Mouse (Mus musculus) heart, adult 2 months (tissue): ENCODE measurements around the gene Syngr4. TPM values are rescaled to one million over a fixed set of nuclear protein-coding genes. Genes with fewer than 3 reads are reported as not detected.
"Not testable (repeated sequence)": the region's sequence is repeated elsewhere in the genome, so short reads cannot be mapped to it uniquely, and the experiment has no call there.

Experiments used
- DNase-seq, 2 experiments: peaks; one replicate each; pipeline ENCODE4 v3.0.0; 2021
- H3K27ac ChIP-seq: fragments of 200-600 bp; 2 replicates; pipeline ENCODE4 v1.8.1; 2022
- H3K27me3 ChIP-seq: fragments of 200-500 bp; 2 replicates; pipeline ENCODE4 v1.6.1; 2012; ENCODE audit warnings: mild to moderate bottlenecking, low read length, inconsistent platforms, mixed read lengths; ENCODE audit not compliant: control insufficient read depth, insufficient read depth
- H3K36me3 ChIP-seq: fragments of 200-500 bp; 2 replicates; pipeline ENCODE4 v1.6.1; 2012; ENCODE audit warnings: low read length, inconsistent platforms; ENCODE audit not compliant: control insufficient read depth, insufficient read depth
- H3K4me1 ChIP-seq: fragments of 200-500 bp; 2 replicates; pipeline ENCODE4 v1.6.1; 2011; ENCODE audit warnings: low read length; ENCODE audit not compliant: control insufficient read depth, insufficient read depth
- H3K4me3 ChIP-seq: fragments of 200-600 bp; 2 replicates; pipeline ENCODE4 v1.8.1; 2022
- H3K79me2 ChIP-seq: fragments of 200-500 bp; replicated peaks from 2 replicates; pipeline ENCODE4 v1.6.1; 2012; ENCODE audit warnings: mild to moderate bottlenecking, inconsistent platforms, low read length, moderate library complexity, mixed read lengths; ENCODE audit not compliant: control insufficient read depth, insufficient read depth
- H3K9ac ChIP-seq: fragments of 200-500 bp; 2 replicates; pipeline ENCODE4 v1.6.1; 2012; ENCODE audit warnings: low read depth, mild to moderate bottlenecking, control low read depth, inconsistent platforms, low read length, mixed read lengths
- CTCF ChIP-seq: fragments of 200-600 bp; IDR thresholded peaks from 2 replicates; pipeline ENCODE4 v1.8.1; 2022; ENCODE audit warnings: antibody characterized with exemption, mild to moderate bottlenecking, moderate library complexity
- EP300 ChIP-seq: fragments of 200-500 bp; IDR thresholded peaks from 2 replicates; pipeline ENCODE4 v1.6.1; 2011; ENCODE audit warnings: low read depth, low read length, control low read depth; ENCODE audit not compliant: insufficient read depth
- POLR2A ChIP-seq: fragments of 200-500 bp; IDR thresholded peaks from 2 replicates; pipeline ENCODE4 v1.6.1; 2011; ENCODE audit warnings: mild to moderate bottlenecking, low read depth, low read length, control low read depth; ENCODE audit not compliant: insufficient read depth
- WGBS: fragments of 180-500 bp; shearing (Covaris S2); methylation state at CpG from one replicate; pipeline ENCODE4 v1.1.7; 2018; 5-methylcytosine and 5-hydroxymethylcytosine counted together
- intact Hi-C: fragments of 180-260 bp; cut with DNase I; formaldehyde crosslinking; loops from one replicate; pipeline ENCODE4 v1.15.1; 2025
- long read RNA-seq: library from polyadenylated mRNA; stranded (forward); transcript quantifications from one replicate; pipeline ENCODE4 v2.0.0, GENCODE M21; 2021
- polyA plus RNA-seq: library from polyadenylated mRNA; depleted of rRNA; stranded (reverse); fragments of >200 nt; gene quantifications from 2 replicates; pipeline ENCODE4 v1.2.3, GENCODE M21; 2012; rRNA removed
- total RNA-seq, 2 experiments: library from RNA; stranded (reverse); gene quantifications; 2 replicates each; pipeline ENCODE4 v1.2.3; 2021

Gene Syngr4
- total RNA-seq, result not detected
- 0.38 and 0.53 TPM in 2 replicates for polyA plus RNA-seq
- long read RNA-seq, result 0 reads

DNA sequence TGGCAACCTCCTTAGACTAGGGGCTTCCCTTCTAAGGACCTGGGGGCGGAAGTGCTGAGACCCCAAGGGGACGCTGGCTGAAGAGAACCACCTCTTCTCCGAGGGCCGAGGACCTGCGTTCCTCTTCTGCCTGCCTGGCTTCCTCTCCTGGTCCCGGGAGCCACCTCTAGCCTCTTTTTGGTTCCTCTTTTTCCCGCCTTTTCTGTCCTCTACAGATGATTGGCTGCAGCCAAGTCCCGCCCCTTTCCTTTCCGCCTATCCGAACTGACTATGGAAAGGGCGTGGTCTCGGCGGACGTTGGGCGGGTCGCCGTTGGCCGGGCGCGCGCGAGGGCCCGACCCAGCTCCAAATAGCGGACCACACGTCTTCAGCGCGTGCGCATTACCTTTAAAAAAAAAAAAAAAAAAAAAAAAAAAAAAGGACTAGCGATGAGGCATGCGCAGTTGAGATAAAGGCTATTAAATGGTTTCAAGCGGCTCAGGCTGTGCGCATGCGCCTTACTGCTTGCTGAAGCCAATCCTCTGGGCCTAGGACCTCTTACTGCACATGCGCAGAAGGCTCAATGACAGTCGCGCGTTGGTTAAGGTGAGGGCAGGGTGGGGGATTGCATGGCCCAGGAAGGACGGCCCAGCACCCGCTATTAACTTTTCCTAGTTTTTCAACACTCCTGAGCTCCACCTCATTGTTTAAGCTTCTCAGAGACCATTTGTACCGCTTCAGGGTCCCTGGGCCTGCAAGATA, at the start of gene Syngr4, which contains the start of gene Tmem143:
Gene Syngr4, minus strand, starts transcription at position 198 of the 741 bp plus-strand sequence.
Gene Tmem143, plus strand, starts transcription at position 425 of the 741 bp plus-strand sequence.
- intact Hi-C loops, result loop anchor here (1.0 kb wide), 2 partner anchors 23 to 27 kb away; no protein-coding TSS in a partner anchor
- peak; percentile 95 to 98 for DNase-seq
- WGBS, result 1% methylated on average over 40 of the region's 40 CpGs

DNA sequence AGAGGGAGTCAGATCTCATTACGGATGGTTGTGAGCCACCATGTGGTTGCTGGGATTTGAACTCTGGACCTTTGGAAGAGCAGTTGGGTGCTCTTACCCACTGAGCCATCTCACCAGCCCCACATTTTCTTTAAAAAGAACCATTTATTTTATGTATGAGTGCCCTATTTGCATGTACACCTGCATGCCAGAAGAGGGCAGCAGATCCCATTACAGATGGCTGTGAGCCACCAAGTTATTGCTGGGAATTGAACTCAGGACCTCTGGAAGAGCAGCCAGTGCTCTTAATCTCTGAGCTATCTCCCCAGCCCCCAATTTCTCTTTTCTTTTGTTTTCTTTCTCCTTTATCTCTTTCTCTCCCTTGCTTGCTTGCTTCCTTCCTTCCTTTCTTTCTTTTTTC, 46.8 kb upstream of the Syngr4 start:
- H3K27ac ChIP-seq, H3K79me2 ChIP-seq, H3K4me1 ChIP-seq, H3K27me3 ChIP-seq, H3K4me3 ChIP-seq, H3K9ac ChIP-seq, H3K36me3 ChIP-seq, DNase-seq: not testable (repeated sequence)
- peak; percentile 66 for TF ChIP-seq CTCF
- intact Hi-C loops, result loop anchor here (1.0 kb wide), 1 partner anchor 66 kb away; no protein-coding TSS in a partner anchor
- 56% methylated on average over 1 of the region's 1 CpGs for WGBS

More for the DNA sequence above, at the start of gene Syngr4, which contains the start of gene Tmem143:
- Histone ChIP-seq H3K79me2 (no peaks in the 10 kb centered on the region), H3K9ac (peak within 1 kb of the TSS; percentile 73), H3K27ac (peak within 1 kb of the TSS; percentile 93), H3K4me3 (peak within 1 kb of the TSS; percentile 76), H3K36me3 (no peaks in the 10 kb centered on the region), H3K27me3 (no peaks in the 10 kb centered on the region), H3K4me1 (peaks cover 1% of the 10 kb centered on the region; the same call in 1 of the 2 replicates)
- TF ChIP-seq EP300 (peak; percentile 64), POLR2A (peak; percentile 98), CTCF (no peak)

DNA sequence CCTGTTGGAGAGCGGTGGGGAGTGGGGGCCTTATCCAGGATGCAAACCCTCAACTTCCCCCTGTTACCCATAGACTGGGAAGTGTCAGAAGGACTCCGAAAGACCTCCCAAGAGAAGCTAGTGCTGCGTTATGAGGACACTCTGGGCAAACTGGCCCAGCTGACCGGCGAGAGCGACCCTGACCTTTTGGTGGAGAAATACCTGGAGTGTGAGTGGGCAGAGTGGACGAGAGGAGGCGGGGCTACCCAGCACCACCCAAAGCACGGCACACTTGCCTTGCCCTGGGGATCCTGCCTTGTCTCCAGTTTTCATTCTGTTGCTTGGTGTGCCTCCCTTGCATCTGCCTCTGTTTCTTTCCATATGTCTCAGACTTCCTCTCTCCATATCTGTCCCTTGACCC, 45.5 kb upstream of the Syngr4 start:
- intact Hi-C loops, result no loop called here
- TF ChIP-seq POLR2A, result no peak
- no peak for TF ChIP-seq EP300
- no peak for TF ChIP-seq CTCF
- no peaks in the 10 kb centered on the region for H3K27me3 ChIP-seq
- no peak overlapping the region for H3K9ac ChIP-seq
- H3K4me3 ChIP-seq, result no peak overlapping the region
- WGBS, result 81% methylated on average over 9 of the region's 9 CpGs
- H3K4me1 ChIP-seq, result no peaks in the 10 kb centered on the region
- no peak for DNase-seq
- no peak overlapping the region for H3K27ac ChIP-seq
- no peaks in the 10 kb centered on the region for H3K36me3 ChIP-seq
- H3K79me2 ChIP-seq, result no peaks in the 10 kb centered on the region

DNA sequence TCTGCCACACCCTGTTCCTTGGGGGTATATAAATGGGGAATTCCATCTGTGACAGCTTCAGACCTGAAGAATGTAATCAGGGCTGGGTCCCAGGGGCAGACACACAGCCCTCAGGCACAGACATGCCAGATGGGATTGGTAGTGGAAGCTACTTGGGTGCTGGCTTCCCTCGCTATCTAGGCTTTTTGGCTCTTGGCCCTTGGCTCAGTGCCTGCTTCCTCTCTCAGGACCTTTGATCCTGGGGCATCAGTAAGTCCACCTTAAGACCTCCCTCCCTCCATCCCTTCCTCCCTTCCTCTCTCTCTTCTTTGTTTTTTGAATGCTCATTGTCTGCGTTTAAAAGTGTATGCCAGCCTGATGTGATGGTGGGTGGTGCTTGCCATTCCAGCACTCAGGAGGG, 43.3 kb upstream of the Syngr4 start:
- WGBS, result 24% methylated on average over 2 of the region's 2 CpGs
- no peak overlapping the region for H3K4me3 ChIP-seq
- no peaks in the 10 kb centered on the region for H3K79me2 ChIP-seq
- H3K27ac ChIP-seq, result no peak overlapping the region
- H3K36me3 ChIP-seq, result no peaks in the 10 kb centered on the region
- H3K9ac ChIP-seq, result no peak overlapping the region
- TF ChIP-seq EP300 (no peak), POLR2A (no peak), CTCF (no peak)
- no peak for DNase-seq
- intact Hi-C loops, result loop anchor here (5.0 kb wide), 1 partner anchor 138 kb away; no protein-coding TSS in a partner anchor
- H3K4me1 ChIP-seq, result no peaks in the 10 kb centered on the region
- no peaks in the 10 kb centered on the region for H3K27me3 ChIP-seq

DNA sequence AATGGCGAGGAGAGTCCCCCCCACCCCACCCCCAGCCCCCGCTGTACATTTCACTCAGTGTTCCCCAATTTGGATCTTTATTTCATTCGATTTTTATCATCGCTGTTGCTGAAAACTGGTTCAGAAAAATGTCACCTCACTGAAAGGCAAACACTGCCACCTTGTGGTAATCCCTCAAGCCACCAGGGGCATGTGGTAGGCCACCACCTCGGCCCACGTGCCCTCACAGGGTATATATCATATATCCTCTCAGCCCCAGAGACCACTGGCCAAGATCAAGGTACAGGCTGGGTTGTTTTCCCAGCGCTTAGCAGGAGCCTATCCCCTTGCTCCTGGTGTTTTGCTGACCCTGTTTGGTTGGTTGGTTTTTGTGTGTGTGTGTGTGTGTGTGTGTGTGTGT, 38.6 kb upstream of the Syngr4 start:
- no peak overlapping the region for H3K9ac ChIP-seq
- DNase-seq, result peak; percentile 55 to 68
- TF ChIP-seq CTCF (peak; percentile 76), EP300 (peak; percentile 85), POLR2A (no peak)
- no peaks in the 10 kb centered on the region for H3K79me2 ChIP-seq
- no peaks in the 10 kb centered on the region for H3K36me3 ChIP-seq
- no peaks in the 10 kb centered on the region for H3K4me1 ChIP-seq
- no peak overlapping the region for H3K4me3 ChIP-seq
- no peaks in the 10 kb centered on the region for H3K27me3 ChIP-seq
- no peak overlapping the region for H3K27ac ChIP-seq
- intact Hi-C loops, result loop anchor here (1.0 to 5.0 kb wide), 3 partner anchors 63 to 196 kb away; partner anchors contain the start of gene Kdelr1
- 12% methylated on average over 7 of the region's 7 CpGs for WGBS

DNA sequence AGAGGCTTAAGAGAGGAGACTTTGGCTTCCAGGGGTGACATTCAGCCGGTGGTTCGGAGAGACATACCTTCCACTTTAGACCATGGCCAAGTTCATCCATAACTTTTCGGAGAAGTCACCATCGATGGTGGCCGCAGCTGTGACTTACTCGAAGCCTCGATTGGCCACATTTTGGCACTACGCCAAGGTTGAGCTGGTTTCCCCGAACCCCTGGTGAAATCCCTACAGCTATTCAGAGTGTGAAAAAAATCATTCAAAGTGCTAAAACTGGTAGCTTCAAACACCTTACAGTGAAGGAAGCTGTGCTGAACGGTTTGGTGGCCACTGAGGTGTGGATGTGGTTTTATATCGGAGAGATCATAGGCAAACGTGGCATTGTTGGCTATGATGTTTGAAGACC, 37.3 kb upstream of the Syngr4 start:
- not testable (repeated sequence) for DNase-seq, H3K79me2 ChIP-seq, H3K4me3 ChIP-seq, H3K9ac ChIP-seq, H3K27ac ChIP-seq, H3K36me3 ChIP-seq, H3K4me1 ChIP-seq, H3K27me3 ChIP-seq
- whole genome bisulfite sequencing, result 82% methylated on average over 12 of the region's 12 CpGs
- intact Hi-C loops, result loop anchor here (2.0 kb wide), 1 partner anchor 195 kb away; no protein-coding TSS in a partner anchor
